Mouse (Mus musculus): ENCODE data around the gene Tac2. TPM values are rescaled to one million over a fixed set of nuclear protein-coding genes. Genes with fewer than 3 reads are reported as not detected.

The Tac2 gene
- polyA plus RNA-seq, 1 experiment from 2014 or later, result 0.41 TPM

DNA sequence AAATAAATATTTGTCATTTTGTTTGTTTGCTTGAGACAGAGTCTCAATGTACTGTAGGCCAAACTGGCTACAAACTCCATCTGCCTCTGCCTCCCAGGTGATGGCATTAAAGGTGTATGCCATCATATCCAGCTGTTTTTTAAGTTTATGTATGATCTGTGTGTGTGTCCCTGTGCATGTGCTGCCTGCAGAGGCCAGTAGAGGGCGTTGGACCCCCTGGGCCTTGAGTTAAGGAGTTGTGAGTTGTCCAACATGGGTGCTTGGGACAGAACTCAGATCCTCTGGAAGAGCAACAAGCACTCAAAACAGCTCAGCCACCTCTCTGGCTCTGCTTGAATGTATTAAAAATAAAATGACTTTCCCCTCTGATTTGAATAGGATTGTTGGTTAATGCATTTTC is 33.2 kb upstream of the Tac2 start:
- 39% methylated on average over 1 of the region's 1 CpGs for WGBS
- Histone ChIP-seq H3K4me1 (replicated peaks; ENCODE audit: control insufficient read depth, insufficient read depth, low read length) (no peaks in the 10 kb centered on the region), H3K9me3 (ENCODE audit: control insufficient read depth, low read length) (no peaks in the 10 kb centered on the region), H3K4me2 (replicated peaks) (no peak overlapping the region), H3K4me3 (replicated peaks; ENCODE audit: low read length) (no peak overlapping the region), H3K27me3 (ENCODE audit: control insufficient read depth, insufficient read depth, low read length) (no peaks in the 10 kb centered on the region), H3K9ac (no peak overlapping the region), H3K36me3 (replicated peaks; ENCODE audit: control insufficient read depth, insufficient read depth) (peaks cover 30% of the 10 kb centered on the region), H3K27ac (no peak overlapping the region)
- ATAC-seq (ENCODE audit: low FRiP score) (no peak), DNase-seq (ENCODE audit: low spot score) (no peak)

DNA sequence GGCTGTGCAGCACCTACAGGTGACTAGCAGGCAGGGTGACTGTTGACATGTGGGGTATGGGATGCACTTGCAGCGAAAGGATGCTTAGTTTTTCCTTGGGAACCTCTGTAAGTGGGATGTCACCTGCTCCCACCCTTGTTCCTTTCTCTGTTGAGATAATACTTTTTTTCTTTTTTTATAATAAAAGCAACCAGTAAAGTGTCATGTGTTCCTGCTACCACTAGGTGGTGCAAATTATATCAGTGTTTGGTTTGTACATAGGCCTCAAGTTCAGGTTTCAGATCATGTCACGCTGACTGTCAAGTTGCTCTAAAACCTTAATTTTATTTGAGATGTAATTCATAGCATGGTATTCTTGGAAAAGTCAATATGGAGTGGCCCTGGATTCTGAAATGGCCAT is 29.6 kb upstream of the Tac2 start:
- no peak overlapping the region for H3K4me3 ChIP-seq (replicated peaks; ENCODE audit: low read length)
- no peaks in the 10 kb centered on the region for H3K4me1 ChIP-seq (replicated peaks; ENCODE audit: control insufficient read depth, insufficient read depth, low read length)
- no peak overlapping the region for H3K4me2 ChIP-seq (replicated peaks)
- peak; percentile 66 for DNase-seq (ENCODE audit: low spot score)
- no peaks in the 10 kb centered on the region for H3K27me3 ChIP-seq (ENCODE audit: control insufficient read depth, insufficient read depth, low read length)
- no peaks in the 10 kb centered on the region for H3K9me3 ChIP-seq (ENCODE audit: control insufficient read depth, low read length)
- no peak overlapping the region for H3K27ac ChIP-seq
- WGBS, result 72% methylated on average over 2 of the region's 2 CpGs
- H3K9ac ChIP-seq, result no peak overlapping the region
- no peak for ATAC-seq (ENCODE audit: low FRiP score)
- H3K36me3 ChIP-seq (replicated peaks; ENCODE audit: control insufficient read depth, insufficient read depth), result peaks cover 34% of the 10 kb centered on the region

DNA sequence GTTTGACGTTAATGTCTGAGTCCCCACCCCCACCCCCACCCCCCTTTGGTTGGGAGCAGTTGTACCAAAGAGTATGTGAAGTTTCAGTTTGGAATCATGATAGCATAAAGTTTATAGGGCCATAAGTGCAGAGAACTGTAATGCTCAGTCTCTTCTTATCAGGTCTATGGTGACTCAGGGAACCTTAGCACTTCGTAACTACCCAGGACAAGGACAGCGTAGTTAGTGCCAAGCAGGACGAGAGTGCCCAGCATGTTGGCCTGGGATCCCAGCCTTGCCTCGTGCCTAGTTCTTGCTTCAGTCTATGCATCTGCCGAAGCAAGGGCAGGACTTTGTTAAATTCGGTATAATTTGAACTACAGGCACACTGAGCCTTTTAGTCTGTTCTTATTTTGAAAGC is 28.5 kb upstream of the Tac2 start:
- no peak for ATAC-seq (ENCODE audit: low FRiP score)
- Histone ChIP-seq H3K4me1 (replicated peaks; ENCODE audit: control insufficient read depth, insufficient read depth, low read length) (no peaks in the 10 kb centered on the region), H3K27ac (no peak overlapping the region), H3K36me3 (replicated peaks; ENCODE audit: control insufficient read depth, insufficient read depth) (peaks cover 27% of the 10 kb centered on the region), H3K9ac (no peak overlapping the region), H3K9me3 (ENCODE audit: control insufficient read depth, low read length) (no peaks in the 10 kb centered on the region), H3K4me3 (replicated peaks; ENCODE audit: low read length) (no peak overlapping the region), H3K4me2 (replicated peaks) (no peak overlapping the region), H3K27me3 (ENCODE audit: control insufficient read depth, insufficient read depth, low read length) (no peaks in the 10 kb centered on the region)
- no peak for DNase-seq (ENCODE audit: low spot score)
- WGBS, result 95% methylated on average over 7 of the region's 7 CpGs

DNA sequence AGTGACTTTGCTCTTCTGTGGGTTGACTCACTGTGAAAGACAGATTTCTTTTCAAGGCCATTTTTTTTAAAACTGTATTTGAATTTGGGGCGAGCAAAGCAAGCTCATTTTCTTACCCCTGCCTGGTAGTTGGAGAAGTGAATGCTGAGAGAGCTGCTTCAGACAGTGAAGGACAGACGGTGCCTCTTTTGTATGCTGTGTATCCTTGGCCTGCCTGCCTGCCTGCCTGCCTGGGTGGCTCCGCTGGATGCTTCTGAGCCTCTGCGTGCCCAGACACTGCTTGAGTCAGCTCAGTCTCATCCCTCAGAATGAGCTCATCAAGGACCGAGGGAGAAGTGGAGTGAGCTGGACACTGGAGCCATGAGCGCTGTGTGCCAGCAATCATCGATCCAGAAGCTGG is 25.3 kb upstream of the Tac2 start:
- ATAC-seq (ENCODE audit: low FRiP score) (no peak), DNase-seq (ENCODE audit: low spot score) (no peak)
- Histone ChIP-seq H3K4me1 (replicated peaks; ENCODE audit: control insufficient read depth, insufficient read depth, low read length) (no peaks in the 10 kb centered on the region), H3K36me3 (replicated peaks; ENCODE audit: control insufficient read depth, insufficient read depth) (peaks cover 12% of the 10 kb centered on the region), H3K27ac (no peak overlapping the region), H3K4me2 (replicated peaks) (no peak overlapping the region), H3K4me3 (replicated peaks; ENCODE audit: low read length) (no peak overlapping the region), H3K27me3 (ENCODE audit: control insufficient read depth, insufficient read depth, low read length) (no peaks in the 10 kb centered on the region), H3K9ac (no peak overlapping the region), H3K9me3 (ENCODE audit: control insufficient read depth, low read length) (no peaks in the 10 kb centered on the region)
- 95% methylated on average over 7 of the region's 7 CpGs for WGBS

DNA sequence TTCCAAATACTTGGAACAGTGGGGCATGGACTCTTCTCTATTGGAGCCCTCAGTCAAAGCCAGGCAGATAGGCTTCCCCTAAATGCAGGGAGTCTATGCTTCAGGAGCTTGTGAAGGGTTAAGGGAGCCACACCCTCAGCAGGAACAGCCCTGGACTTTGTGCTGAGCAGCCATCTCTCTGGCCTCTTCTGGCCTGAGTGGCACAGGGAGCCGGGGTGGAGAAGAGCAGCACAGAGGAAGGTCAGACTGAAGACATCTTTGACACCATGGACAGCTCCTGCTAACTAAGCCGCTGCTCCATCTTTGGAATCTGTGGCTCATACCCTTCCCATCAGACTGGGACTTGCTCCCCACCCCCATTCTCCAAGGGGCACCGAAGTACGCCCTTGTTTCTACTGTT is 21.0 kb upstream of the Tac2 start:
- no peak overlapping the region for H3K9ac ChIP-seq
- H3K27me3 ChIP-seq (ENCODE audit: control insufficient read depth, insufficient read depth, low read length), result no peaks in the 10 kb centered on the region
- WGBS, result 47% methylated on average over 4 of the region's 4 CpGs
- DNase-seq (ENCODE audit: low spot score) (no peak), ATAC-seq (ENCODE audit: low FRiP score) (no peak)
- H3K4me3 ChIP-seq (replicated peaks; ENCODE audit: low read length), result no peak overlapping the region
- no peaks in the 10 kb centered on the region for H3K4me1 ChIP-seq (replicated peaks; ENCODE audit: control insufficient read depth, insufficient read depth, low read length)
- H3K4me2 ChIP-seq (replicated peaks), result no peak overlapping the region
- H3K36me3 ChIP-seq (replicated peaks; ENCODE audit: control insufficient read depth, insufficient read depth), result no peaks in the 10 kb centered on the region
- no peaks in the 10 kb centered on the region for H3K9me3 ChIP-seq (ENCODE audit: control insufficient read depth, low read length)
- no peak overlapping the region for H3K27ac ChIP-seq

DNA sequence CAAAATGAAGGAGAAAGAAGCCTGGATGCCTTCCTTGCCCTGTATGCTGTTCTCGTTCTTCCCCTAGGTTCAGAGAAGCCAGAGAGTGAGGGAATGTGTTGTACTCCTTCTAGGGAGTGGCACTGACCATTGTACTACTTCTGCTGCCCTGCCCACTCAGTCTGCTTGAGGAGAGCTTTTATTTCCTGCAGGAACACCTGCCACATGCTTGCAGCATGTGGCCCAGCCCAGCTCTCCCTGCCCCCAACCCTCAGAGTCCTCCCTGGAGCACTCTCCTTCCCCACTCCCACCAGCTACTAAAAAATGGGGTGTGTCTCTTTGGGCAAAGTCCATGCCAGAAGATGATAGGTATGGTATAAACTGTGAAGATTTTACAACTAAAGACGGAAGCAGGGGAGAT is 20.0 kb upstream of the Tac2 start:
- H3K4me3 ChIP-seq (replicated peaks; ENCODE audit: low read length), result no peak overlapping the region
- no peak overlapping the region for H3K4me2 ChIP-seq (replicated peaks)
- H3K27me3 ChIP-seq (ENCODE audit: control insufficient read depth, insufficient read depth, low read length), result no peaks in the 10 kb centered on the region
- H3K9me3 ChIP-seq (ENCODE audit: control insufficient read depth, low read length), result no peaks in the 10 kb centered on the region
- DNase-seq (ENCODE audit: low spot score) (no peak), ATAC-seq (ENCODE audit: low FRiP score) (no peak)
- no peaks in the 10 kb centered on the region for H3K36me3 ChIP-seq (replicated peaks; ENCODE audit: control insufficient read depth, insufficient read depth)
- WGBS, result 71% methylated on average over 2 of the region's 2 CpGs
- no peak overlapping the region for H3K27ac ChIP-seq
- no peak overlapping the region for H3K9ac ChIP-seq
- no peaks in the 10 kb centered on the region for H3K4me1 ChIP-seq (replicated peaks; ENCODE audit: control insufficient read depth, insufficient read depth, low read length)

DNA sequence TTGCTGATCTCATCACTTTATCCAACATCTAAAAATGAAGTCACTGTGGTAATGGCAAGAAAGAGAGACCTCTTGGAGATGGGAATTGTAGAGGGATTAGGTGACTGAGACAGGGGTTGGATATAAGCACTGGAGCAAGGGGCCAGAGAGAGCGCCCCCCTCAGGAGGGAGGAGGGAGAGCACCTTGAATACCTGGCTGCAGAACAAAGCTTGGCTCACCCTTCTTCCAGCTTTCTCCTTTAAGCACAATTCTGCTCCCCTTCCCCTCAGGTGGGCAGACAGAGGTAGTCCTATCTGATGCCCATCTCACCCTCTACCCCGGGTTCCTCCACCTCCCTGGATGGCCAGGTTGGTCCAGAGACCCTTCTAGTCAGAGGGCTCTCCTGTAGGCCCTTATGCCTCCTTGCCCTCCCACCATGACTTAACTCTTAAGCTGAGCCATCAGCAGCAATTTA is 19.5 kb upstream of the Tac2 start, which contains the start of gene Myo1a:
Gene Myo1a (plus strand): TSS at position 405 of the 455 bp plus-strand sequence.
- WGBS, result 78% methylated on average over 2 of the region's 2 CpGs
- H3K9ac ChIP-seq, result no peak within 1 kb of the TSS
- ATAC-seq (ENCODE audit: low FRiP score) (no peak), DNase-seq (ENCODE audit: low spot score) (no peak)
- H3K27ac ChIP-seq, result no peak within 1 kb of the TSS
- H3K27me3 ChIP-seq (ENCODE audit: control insufficient read depth, insufficient read depth, low read length), result no peaks in the 10 kb centered on the region
- no peaks in the 10 kb centered on the region for H3K4me1 ChIP-seq (replicated peaks; ENCODE audit: control insufficient read depth, insufficient read depth, low read length)
- H3K4me3 ChIP-seq (replicated peaks; ENCODE audit: low read length), result no peak within 1 kb of the TSS
- no peak within 1 kb of the TSS for H3K4me2 ChIP-seq (replicated peaks)
- no peaks in the 10 kb centered on the region for H3K36me3 ChIP-seq (replicated peaks; ENCODE audit: control insufficient read depth, insufficient read depth)
- H3K9me3 ChIP-seq (ENCODE audit: control insufficient read depth, low read length), result no peaks in the 10 kb centered on the region

DNA sequence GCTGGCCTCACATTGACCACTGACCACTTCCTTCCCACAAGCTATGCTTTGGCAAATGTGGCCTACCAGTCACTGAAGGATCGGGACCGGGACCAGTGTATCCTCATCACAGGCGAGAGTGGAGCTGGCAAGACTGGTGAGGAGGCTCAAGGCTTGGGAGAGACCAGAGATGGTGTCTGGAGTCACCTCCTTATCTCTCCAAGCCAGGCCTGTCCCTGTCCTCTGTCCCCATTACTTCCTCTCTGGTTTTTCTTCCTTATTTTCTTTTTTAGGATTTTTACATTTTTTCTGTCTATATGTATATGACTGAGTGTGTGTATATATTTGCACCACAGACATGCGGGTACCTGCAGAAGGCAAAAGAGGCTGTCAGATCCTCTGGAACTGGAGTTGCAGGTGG is 18.5 kb upstream of the Tac2 start:
- 97% methylated on average over 4 of the region's 4 CpGs for WGBS
- H3K4me2 ChIP-seq (replicated peaks), result no peak overlapping the region

DNA sequence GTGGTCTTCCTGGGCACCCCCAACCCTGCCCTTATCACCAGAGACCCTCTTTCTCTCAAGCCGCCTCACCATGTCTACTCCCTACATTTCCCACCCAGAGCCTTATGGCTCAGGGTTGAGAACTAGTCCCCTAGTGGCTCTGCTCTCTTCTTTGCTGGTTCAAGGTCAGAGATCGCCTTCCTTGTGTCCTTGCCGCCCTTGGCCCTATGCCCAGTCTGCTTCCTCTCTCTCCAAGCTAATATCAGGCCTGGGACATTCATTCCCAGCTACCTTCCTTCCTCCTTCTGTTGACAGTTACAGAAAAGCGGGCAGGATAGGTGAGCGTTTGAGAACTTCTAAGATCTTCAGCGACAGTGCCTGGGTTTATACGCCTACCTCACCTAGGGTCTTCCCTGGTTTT is 16.6 kb upstream of the Tac2 start:
- WGBS, result 92% methylated on average over 7 of the region's 7 CpGs
- ATAC-seq (ENCODE audit: low FRiP score) (no peak), DNase-seq (ENCODE audit: low spot score) (no peak)

More for the DNA sequence above, 18.5 kb upstream of the Tac2 start:
- Histone ChIP-seq H3K27me3 (ENCODE audit: control insufficient read depth, insufficient read depth, low read length) (no peaks in the 10 kb centered on the region), H3K9me3 (ENCODE audit: control insufficient read depth, low read length) (no peaks in the 10 kb centered on the region), H3K36me3 (replicated peaks; ENCODE audit: control insufficient read depth, insufficient read depth) (no peaks in the 10 kb centered on the region), H3K9ac (no peak overlapping the region), H3K4me3 (replicated peaks; ENCODE audit: low read length) (no peak overlapping the region), H3K27ac (no peak overlapping the region), H3K4me1 (replicated peaks; ENCODE audit: control insufficient read depth, insufficient read depth, low read length) (no peaks in the 10 kb centered on the region)
- DNase-seq (ENCODE audit: low spot score), result no peak
- ATAC-seq (ENCODE audit: low FRiP score), result no peak

DNA sequence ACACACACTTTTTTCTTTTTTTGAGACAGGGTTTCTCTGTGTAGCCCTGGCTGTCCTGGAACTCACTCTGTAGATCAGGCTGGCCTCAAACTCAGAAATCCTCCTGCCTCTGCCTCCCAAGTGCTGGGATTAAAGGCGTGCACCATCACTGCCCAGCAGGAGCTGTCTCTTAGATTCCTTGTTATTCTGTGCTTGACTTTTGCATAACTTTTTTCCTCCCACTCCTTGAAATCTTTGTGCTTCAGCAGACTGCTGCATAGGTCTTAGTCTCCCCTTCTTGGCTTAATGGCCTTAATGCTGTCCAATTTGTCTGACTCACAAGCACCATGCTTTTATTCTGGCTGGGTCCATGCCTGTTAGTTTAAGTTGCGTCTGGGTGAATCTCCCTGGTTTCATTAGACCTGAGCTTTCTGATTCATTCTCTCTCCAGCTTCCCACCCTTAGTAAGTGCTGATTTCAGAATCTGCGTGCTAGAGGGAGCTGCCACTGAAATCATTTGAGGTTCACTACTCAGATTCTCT is 15.4 kb upstream of the Tac2 start:
- no peak overlapping the region for H3K4me2 ChIP-seq (replicated peaks)
- 87% methylated on average over 3 of the region's 3 CpGs for WGBS

More for the DNA sequence above, 16.6 kb upstream of the Tac2 start:
- no peaks in the 10 kb centered on the region for H3K36me3 ChIP-seq (replicated peaks; ENCODE audit: control insufficient read depth, insufficient read depth)
- no peaks in the 10 kb centered on the region for H3K9me3 ChIP-seq (ENCODE audit: control insufficient read depth, low read length)
- no peaks in the 10 kb centered on the region for H3K4me1 ChIP-seq (replicated peaks; ENCODE audit: control insufficient read depth, insufficient read depth, low read length)
- no peak overlapping the region for H3K9ac ChIP-seq
- H3K4me2 ChIP-seq (replicated peaks), result no peak overlapping the region
- H3K27ac ChIP-seq, result no peak overlapping the region
- no peak overlapping the region for H3K4me3 ChIP-seq (replicated peaks; ENCODE audit: low read length)
- no peaks in the 10 kb centered on the region for H3K27me3 ChIP-seq (ENCODE audit: control insufficient read depth, insufficient read depth, low read length)

More for the DNA sequence above, 15.4 kb upstream of the Tac2 start:
- Histone ChIP-seq H3K9me3 (ENCODE audit: control insufficient read depth, low read length) (no peaks in the 10 kb centered on the region), H3K36me3 (replicated peaks; ENCODE audit: control insufficient read depth, insufficient read depth) (no peaks in the 10 kb centered on the region), H3K9ac (no peak overlapping the region), H3K4me3 (replicated peaks; ENCODE audit: low read length) (no peak overlapping the region), H3K27me3 (ENCODE audit: control insufficient read depth, insufficient read depth, low read length) (no peaks in the 10 kb centered on the region), H3K27ac (no peak overlapping the region), H3K4me1 (replicated peaks; ENCODE audit: control insufficient read depth, insufficient read depth, low read length) (no peaks in the 10 kb centered on the region)
- ATAC-seq (ENCODE audit: low FRiP score) (no peak), DNase-seq (ENCODE audit: low spot score) (no peak)

Data from hindbrain, embryonic 14.5 days (tissue).